Mouse (Mus musculus): ENCODE results near the gene Sgf29.

The Sgf29 gene

GRCm38 (mm10) chr7:126649231-126650051 lies at the start of gene Sgf29:
Sgf29 (plus strand) TSS chr7:126649309.
- DNase-seq (ENCODE audit: low read depth, low spot score) = peak; percentile 97

GRCm38 (mm10) chr7:126601896-126602295 lies 47.2 kb upstream of the Sgf29 start:
- peak; percentile 13 for DNase-seq (ENCODE audit: low read depth, low spot score)

- no peak for DNase-seq (ENCODE audit: low read depth, low spot score)
Measured at GRCm38 (mm10) chr7:126602650-126603049, 46.5 kb upstream of the Sgf29 start.

DNA sequence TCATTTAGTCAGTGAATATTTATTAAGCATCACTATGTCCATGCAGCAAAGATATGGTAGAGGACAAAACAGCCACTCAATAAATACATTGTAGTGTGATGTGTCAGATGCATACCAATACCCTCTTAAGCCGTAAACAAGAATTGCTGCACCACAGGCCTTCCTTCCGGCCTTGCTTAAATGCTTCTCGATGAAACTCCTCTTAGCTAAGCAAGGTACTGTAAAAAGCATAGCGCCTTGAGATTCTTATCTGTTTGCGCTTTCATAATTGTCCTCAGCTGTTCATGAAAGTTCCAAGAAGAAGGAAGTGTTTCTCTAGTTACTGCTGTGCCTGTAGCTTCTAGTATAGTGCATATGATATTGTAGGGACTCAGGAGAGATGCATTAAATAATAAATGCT lies 42.5 kb upstream of the Sgf29 start:
- DNase-seq (ENCODE audit: low read depth, low spot score) = no peak

DNA sequence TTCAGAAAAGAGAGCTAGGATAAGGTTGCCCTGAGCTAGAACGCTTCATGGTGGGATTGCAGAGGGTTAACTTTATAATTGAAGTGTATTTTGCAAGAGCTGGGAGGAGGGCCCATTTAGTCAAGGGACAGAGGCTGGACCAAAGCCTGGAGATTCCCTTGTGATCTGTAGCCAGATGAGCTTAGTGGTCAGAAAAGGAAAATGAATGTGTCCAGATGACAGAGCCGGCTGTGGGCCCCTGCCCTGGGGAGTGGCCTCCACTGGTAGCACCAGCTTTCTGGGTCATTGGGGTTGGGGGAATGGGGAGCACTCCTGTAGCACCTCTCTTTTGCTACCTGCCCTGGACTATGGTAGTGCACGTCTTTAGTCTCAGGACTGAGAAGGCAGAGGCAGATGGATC lies 42.0 kb upstream of the Sgf29 start:
- DNase-seq (ENCODE audit: low read depth, low spot score) = no peak

DNA sequence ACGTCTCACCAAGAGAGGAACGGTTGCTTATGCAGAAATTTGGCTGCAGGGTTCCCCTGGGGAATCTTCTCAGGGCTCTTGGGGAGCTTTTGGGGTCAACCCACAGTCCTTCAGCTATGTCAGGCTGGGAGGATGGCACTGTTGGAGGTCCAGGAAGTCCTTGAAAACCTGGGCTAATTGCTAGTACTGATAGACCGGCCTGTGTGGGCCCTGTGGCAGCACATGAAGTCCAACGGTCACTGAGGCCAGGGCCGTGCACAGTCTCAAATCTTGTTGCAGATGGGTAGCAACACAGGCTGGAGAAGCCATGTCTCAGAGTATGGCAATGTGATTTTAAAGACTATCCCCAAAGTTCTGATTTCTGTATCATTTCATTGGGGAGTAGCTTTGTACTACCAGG lies 41.3 kb upstream of the Sgf29 start:
- DNase-seq (ENCODE audit: low read depth, low spot score) = no peak

DNA sequence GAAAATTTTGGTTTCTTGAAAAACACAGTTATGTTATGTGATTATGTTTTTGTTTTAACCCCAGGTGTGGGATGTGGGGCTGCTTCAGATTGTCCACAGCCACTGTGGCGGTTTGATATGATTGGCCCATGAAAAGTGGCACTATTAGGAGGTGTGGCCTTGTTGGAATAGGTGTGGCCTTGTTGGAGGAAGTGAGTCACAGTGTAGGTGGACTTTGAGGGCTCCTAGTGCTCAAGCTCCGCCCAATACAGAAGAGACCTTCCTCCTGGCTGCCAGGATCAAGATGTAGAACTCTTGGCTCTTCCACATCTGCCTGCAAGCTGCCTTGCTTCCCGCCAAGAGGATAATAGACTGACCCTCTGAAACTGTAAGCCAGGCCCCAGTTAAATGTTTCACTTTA lies 36.4 kb upstream of the Sgf29 start:
- peak; percentile 25 for DNase-seq (ENCODE audit: low read depth, low spot score)

- peak; percentile 7 for DNase-seq (ENCODE audit: low read depth, low spot score)
Measured at GRCm38 (mm10) chr7:126616707-126617106, 32.4 kb upstream of the Sgf29 start.

DNA sequence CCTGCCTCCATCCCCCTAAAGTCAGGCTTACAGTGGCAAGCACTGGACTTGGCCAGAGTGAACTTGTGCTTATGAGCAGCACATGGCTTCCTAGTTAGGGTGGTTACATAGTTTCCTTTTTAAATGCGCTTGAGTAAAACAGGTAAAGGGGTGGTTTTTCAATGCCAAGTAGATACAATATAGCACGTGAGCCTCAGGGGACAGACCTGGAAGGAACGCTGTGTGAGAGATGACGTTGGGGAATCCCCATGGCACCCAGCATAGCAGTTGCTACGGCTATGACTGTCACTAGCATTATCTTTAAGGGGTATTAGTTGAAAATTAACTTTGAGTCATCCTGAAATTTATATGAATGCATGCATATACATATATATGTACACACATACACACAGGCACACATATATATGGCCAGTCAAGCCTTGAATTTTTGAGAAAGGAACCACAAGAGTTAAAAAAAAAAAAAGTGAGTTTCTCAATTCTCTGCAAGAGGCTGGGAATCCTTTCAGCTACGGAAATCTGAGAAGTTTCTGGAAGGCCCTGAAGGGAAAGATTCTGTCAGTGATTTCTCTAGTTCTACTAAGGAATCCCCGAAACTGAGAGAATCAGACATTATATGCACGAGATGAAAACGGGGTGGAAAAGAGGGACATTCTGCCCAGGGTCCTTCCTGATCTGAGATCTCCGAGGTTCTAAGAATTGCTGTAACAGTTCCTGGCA lies 29.4 kb upstream of the Sgf29 start:
- DNase-seq (ENCODE audit: low read depth, low spot score) = peak; percentile 28

- no peak for DNase-seq (ENCODE audit: low read depth, low spot score)
Measured at GRCm38 (mm10) chr7:126621452-126622359, 27.4 kb upstream of the Sgf29 start.

GRCm38 (mm10) chr7:126623381-126623780 lies 25.7 kb upstream of the Sgf29 start:
- DNase-seq (ENCODE audit: low read depth, low spot score) = no peak

DNA sequence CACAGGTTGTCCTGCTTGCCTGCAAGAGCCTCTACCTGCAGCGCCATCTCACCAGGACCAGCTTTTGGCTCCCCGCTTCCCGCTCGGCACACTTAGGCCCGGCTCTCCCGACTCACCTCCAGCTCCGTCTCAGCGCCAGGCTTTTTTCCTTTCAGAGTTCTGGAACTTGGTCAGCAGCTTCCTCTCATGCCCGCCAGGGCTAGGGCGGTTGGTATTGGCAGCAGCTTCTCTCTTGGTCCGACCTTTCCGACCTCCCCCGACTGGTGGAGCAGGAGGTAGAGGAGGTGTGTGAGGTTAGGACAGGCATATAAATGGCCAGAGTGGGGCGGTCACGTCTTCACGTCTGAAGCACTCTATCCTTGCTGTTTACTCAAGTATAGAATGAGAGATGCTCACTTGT lies 24.3 kb upstream of the Sgf29 start:
- no peak for DNase-seq (ENCODE audit: low read depth, low spot score)

- no peak for DNase-seq (ENCODE audit: low read depth, low spot score)
Measured at GRCm38 (mm10) chr7:126625369-126625768, 23.7 kb upstream of the Sgf29 start.

DNA sequence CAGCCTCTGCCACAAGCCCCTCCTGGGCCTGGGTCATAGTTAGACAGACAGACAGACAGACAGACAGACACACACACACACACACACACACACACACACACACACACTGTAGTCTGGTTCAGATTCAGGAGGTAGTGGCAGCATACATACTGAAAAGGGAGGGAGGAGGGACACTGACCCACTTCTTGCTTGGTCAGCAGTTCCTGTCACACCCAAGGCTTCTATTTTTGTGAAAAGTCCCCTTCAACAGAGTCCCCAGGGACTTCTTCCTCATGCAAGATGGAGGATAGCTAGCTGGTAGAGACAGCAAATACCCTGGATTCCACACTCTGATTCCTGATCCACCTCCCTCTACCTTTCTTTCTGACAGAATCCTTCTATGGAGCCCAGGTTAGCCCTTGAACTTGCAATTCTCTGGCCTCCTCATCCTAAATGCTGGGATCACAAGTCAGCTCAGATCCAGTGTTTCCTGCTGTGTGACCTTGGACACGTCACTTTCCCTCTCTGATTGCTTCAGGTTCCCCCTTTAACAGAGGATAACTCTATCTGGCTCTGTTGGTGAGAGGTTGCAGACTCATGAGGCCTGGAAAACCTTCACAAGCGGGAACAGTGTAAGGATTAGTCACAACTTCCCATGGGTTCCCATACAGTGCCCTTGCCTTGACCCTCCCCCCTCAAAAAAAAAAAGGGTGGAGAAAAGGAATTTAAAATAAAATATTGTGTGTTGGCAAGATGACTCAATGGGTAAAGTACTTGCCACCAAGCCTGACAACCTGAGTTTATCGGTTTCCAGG lies 23.1 kb upstream of the Sgf29 start:
- DNase-seq (ENCODE audit: low read depth, low spot score) = no peak

- DNase-seq (ENCODE audit: low read depth, low spot score) = no peak
Measured at GRCm38 (mm10) chr7:126628111-126628510, 21.0 kb upstream of the Sgf29 start.

- DNase-seq (ENCODE audit: low read depth, low spot score) = no peak
Measured at GRCm38 (mm10) chr7:126629915-126630314, 19.2 kb upstream of the Sgf29 start.

DNA sequence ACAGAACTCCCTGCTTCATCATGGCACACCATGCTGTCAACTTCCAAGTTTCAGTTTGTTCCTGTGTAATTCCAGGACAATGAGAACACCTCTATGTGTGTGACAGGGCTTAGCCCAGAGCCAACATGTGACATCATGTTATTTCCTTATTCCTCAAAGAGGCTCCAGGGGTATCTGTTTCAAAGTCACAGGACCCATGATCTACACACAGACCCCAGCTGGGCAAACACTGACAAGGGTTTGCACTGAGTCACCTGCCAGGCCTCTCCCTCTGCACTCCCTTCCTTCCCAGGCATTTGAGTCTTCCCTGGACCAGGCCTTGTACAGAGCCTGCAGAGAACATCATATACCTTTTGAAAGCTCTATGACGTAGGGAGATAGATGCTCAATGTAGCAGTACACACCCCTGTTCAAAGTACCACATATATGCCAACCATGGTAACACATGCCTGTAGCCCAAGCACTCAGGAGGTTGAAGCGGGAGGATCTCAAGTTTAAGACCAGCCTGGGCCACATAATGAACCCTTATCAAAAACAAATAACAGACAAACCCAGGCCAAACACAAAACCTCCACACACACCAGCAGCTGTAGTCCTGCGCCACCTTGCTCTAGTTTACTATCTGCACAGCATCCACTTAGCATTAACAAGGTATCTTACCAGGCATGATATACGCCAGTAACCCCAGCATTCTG lies 18.1 kb upstream of the Sgf29 start, which contains the start of gene Nupr1:
Nupr1 (minus strand) TSS at position 38 of the 695 bp plus-strand sequence.
- no peak for DNase-seq (ENCODE audit: low read depth, low spot score)

- no peak for DNase-seq (ENCODE audit: low read depth, low spot score)
Measured at GRCm38 (mm10) chr7:126632478-126632877, 16.6 kb upstream of the Sgf29 start.

DNA sequence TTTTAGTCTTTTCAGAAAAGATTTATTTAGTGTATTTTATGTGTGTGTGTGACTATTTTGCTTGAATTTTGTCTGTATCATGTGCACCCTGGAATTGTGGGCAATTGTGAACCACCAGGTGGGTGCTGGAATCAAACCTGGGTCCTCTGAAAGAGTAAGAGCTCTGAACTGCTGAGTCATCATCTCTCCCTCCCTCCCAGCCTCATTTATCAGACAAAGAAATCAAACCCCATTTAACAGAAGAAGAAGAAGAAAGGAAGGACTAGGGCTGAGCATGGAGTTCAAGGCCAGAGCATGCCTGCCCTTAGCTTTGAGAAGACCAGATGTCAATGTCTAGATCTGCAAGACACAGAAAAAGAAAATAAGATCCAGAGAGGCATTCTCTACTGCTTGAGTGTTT lies 13.7 kb upstream of the Sgf29 start:
- no peak for DNase-seq (ENCODE audit: low read depth, low spot score)

GRCm38 (mm10) chr7:126636733-126637520 lies 12.2 kb upstream of the Sgf29 start:
- DNase-seq (ENCODE audit: low read depth, low spot score) = peak; percentile 63
